Mouse (Mus musculus) heart, adult 2 months (tissue): ENCODE measurements around the gene Pim3.
A peak's percentile ranks its signal among the peaks of the same experiment; 100 is the strongest.

ENCODE experiments used
- CTCF ChIP-seq: fragments of 200-600 bp; IDR thresholded peaks from 2 replicates; pipeline ENCODE4 v1.8.1; 2022; ENCODE audit warnings: antibody characterized with exemption, mild to moderate bottlenecking, moderate library complexity
- POLR2A ChIP-seq: fragments of 200-500 bp; IDR thresholded peaks from 2 replicates; pipeline ENCODE4 v1.6.1; 2011; ENCODE audit warnings: mild to moderate bottlenecking, low read depth, low read length, control low read depth; ENCODE audit not compliant: insufficient read depth

GRCm38 (mm10) chr15:88837977-88838376 is 24.0 kb upstream of the Pim3 start:
- TF ChIP-seq CTCF (no peak), POLR2A (peak; percentile 26; the same call in 1 of the 2 replicates)
